Comparison of ENCODE assay signal across 7 mouse cellular contexts in genomic region chr4:88390596-88390995, GRCm38 (mm10). TPM values are rescaled to one million over a fixed set of nuclear protein-coding genes. Genes with fewer than 3 reads are reported as not detected.
DNase-seq lines count a peak whose midpoint lies in the region; ATAC-seq and TF ChIP-seq lines count a peak whose summit lies in the region.
"Not testable (repeated sequence)": the region's sequence is repeated elsewhere in the genome, so short reads cannot be mapped to it uniquely, and the experiment has no call there.
"Had no signal": no experiment of that assay in that cellular context is flagged by ENCODE, and none has a peak within 500 bp of the region (broad histone marks: within the 10 kb centered on the region; RNA-seq: fewer than 3 reads in every experiment).

No protein-coding gene starts in this region.

- not testable (repeated sequence) for H3K9me3 ChIP-seq in MEL (replicated peaks; ENCODE audit: insufficient read depth, low read length)

- H3K4me3 ChIP-seq in MEL (ENCODE audit: control insufficient read depth in 1 of 2, insufficient read depth in 1 of 2, low read depth in 2 of 2, low read length in 2 of 2); macrophage (ENCODE audit: inconsistent target): not testable (repeated sequence)

- TF ChIP-seq RAD21 in MEL (IDR thresholded peaks at IDR 0.05; ENCODE audit: low read depth, low read length), result not testable (repeated sequence)

- H3K27ac ChIP-seq in MEL (ENCODE audit: control insufficient read depth, low read depth, low read length), result not testable (repeated sequence)
- H3K27ac ChIP-seq in macrophage, result peak overlapping the region; percentile 38

- 85% methylated on average over 1 of the region's 1 CpGs for WGBS in macrophage (ENCODE audit: missing documents)

- TF ChIP-seq CTCF in MEL (IDR thresholded peaks at IDR 0.05 in 2 of 3, conservative IDR thresholded peaks at IDR 0.05 in 1 of 3; ENCODE audit: control insufficient read depth in 1 of 3, insufficient read depth in 1 of 3, low read depth in 2 of 3, low read length in 3 of 3, poor library complexity in 1 of 3, severe bottlenecking in 1 of 3), result not testable (repeated sequence)

- TF ChIP-seq EP300 in MEL (IDR thresholded peaks at IDR 0.05; ENCODE audit: low read depth in 1 of 2, low read length in 2 of 2), result not testable (repeated sequence)

- H3K79me2 ChIP-seq in MEL (ENCODE audit: control insufficient read depth, insufficient read depth, low read length, poor library complexity); macrophage (ENCODE audit: inconsistent target): not testable (repeated sequence)

- peak; percentile 67 for DNase-seq in A20 (ENCODE audit: low read depth, low spot score)
- DNase-seq in MEL (ENCODE audit: low read depth, low spot score), result peak; percentile 17

- H3K27me3 ChIP-seq in MEL (ENCODE audit: control insufficient read depth in 1 of 2, insufficient read depth in 2 of 2, low read length in 2 of 2), result not testable (repeated sequence)

- ATAC-seq in common myeloid progenitor, adult 5-6 weeks (replicated peaks; ENCODE audit: low read depth, poor library complexity, severe bottlenecking), result peak; percentile 50
- peak; percentile 64 for ATAC-seq in megakaryocyte progenitor cell, adult 5-6 weeks (replicated peaks; ENCODE audit: poor library complexity)
- ATAC-seq in neutrophil, adult 5-6 weeks (ENCODE audit: extremely low read depth, insufficient number of reproducible peaks, low FRiP score, poor library complexity, severe bottlenecking), result 0 out of 2 replicates have a peak, but pooled peaks have one; percentile 1

- TF ChIP-seq POLR2A in MEL (IDR thresholded peaks at IDR 0.05; ENCODE audit: control insufficient read depth in 1 of 2, insufficient read depth in 1 of 2, low read depth in 1 of 2, low read length in 2 of 2, poor library complexity in 1 of 2), result not testable (repeated sequence)

- H3K36me3 ChIP-seq in MEL (ENCODE audit: control insufficient read depth in 1 of 2, insufficient read depth in 2 of 2, low read length in 2 of 2); macrophage (ENCODE audit: inconsistent target): not testable (repeated sequence)

- H3K4me1 ChIP-seq in MEL (ENCODE audit: control insufficient read depth in 1 of 2, insufficient read depth in 2 of 2, low read length in 2 of 2), result not testable (repeated sequence)

- H3K9ac ChIP-seq in MEL (ENCODE audit: control insufficient read depth, low read depth, low read length, poor library complexity, severe bottlenecking), result not testable (repeated sequence)

RNA-seq across cellular contexts. Expression of gene Hacd4, which starts 48.1 kb away (rescaled TPM):
- total RNA-seq in MEL (2012; rRNA removed), result 0.19 and 0.39 TPM in 2 replicates
- polyA plus RNA-seq in MEL (2012; ENCODE audit: insufficient read depth in 1 of 2, insufficient read length in 2 of 2, low read depth in 1 of 2, low replicate concordance in 2 of 2, missing spikeins in 1 of 2) (under 1 TPM in 1 of 2 experiments, not detected in 1; 0.64 TPM), macrophage (2018) (53.4 to 180 TPM (median 165 TPM) in 3 replicates)
- 3.6 and 4.8 TPM in 2 replicates for total RNA-seq in common myeloid progenitor, adult 5-6 weeks (2017)
- total RNA-seq in macrophage (2018; cell fraction: chromatin; rRNA removed), result 100 to 1,000 TPM in 1 of 26 experiments, 10 to 100 TPM in 25; 11.7 to 104 (median 41.1) TPM
- total RNA-seq in macrophage (2018; cell fraction: cytosol; rRNA removed), result 100 to 1,000 TPM; 120 to 230 (median 186) TPM
- 100 to 1,000 TPM in 15 of 26 experiments, 10 to 100 TPM in 11; 20.5 to 230 (median 108) TPM for total RNA-seq in macrophage (2018; cell fraction: nucleus; rRNA removed)
- total RNA-seq in megakaryocyte progenitor cell, adult 5-6 weeks (2015), result 6.4 and 6.9 TPM in 2 replicates
- 2.0 and 3.3 TPM in 2 replicates for total RNA-seq in megakaryocyte progenitor cell, adult 5-6 weeks (2017)
- total RNA-seq in neutrophil, adult 5-6 weeks (2017), result 68.3 and 71.2 TPM in 2 replicates
- polyA plus RNA-seq: G1E had no signal

Comparison
In these comparisons a context has a peak if more than half of its experiments do, and no peak if none do; other contexts are left out.
1. ATAC-seq: peak in every context shown above with its lines; median percentile 64 in megakaryocyte progenitor cell, adult 5-6 weeks; 50 in common myeloid progenitor, adult 5-6 weeks; 1 in neutrophil, adult 5-6 weeks.